ENCODE assay signal across 8 mouse cellular contexts in genomic region chr13:23760972-23761864, GRCm38 (mm10). TPM values are rescaled to one million over a fixed set of nuclear protein-coding genes. Genes with fewer than 3 reads are reported as not detected.
DNase-seq lines count a peak whose midpoint lies in the region; ATAC-seq and TF ChIP-seq lines count a peak whose summit lies in the region.

Hist1h4a (minus strand) TSS chr13:23761230.

- peak within 1 kb of the TSS; percentile 84 for H3K4me2 ChIP-seq in embryonic facial prominence, embryonic 14.5 days (ENCODE audit: low read depth, low read length)
- H3K4me2 ChIP-seq in limb, embryonic 12.5 days = peak within 1 kb of the TSS; percentile 85
- H3K4me2 ChIP-seq in midbrain, embryonic 14.5 days (ENCODE audit: low read length) = peak within 1 kb of the TSS; percentile 77

- no peaks in the 10 kb centered on the region for H3K9me3 ChIP-seq in embryonic facial prominence, embryonic 14.5 days (ENCODE audit: control insufficient read depth, low read length)
- no peaks in the 10 kb centered on the region for H3K9me3 ChIP-seq in limb, embryonic 12.5 days
- no peaks in the 10 kb centered on the region for H3K9me3 ChIP-seq in midbrain, embryonic 14.5 days (ENCODE audit: control insufficient read depth, low read length)

- TF ChIP-seq POLR2A in bone marrow, adult 2 months (IDR thresholded peaks at IDR 0.05; ENCODE audit: borderline replicate concordance, control insufficient read depth, low read depth, low read length) = peak; percentile 93

- peak within 1 kb of the TSS; percentile 99 for H3K27ac ChIP-seq in bone marrow, adult 2 months (ENCODE audit: control insufficient read depth, insufficient read depth, low read depth, low read length, poor library complexity)
- H3K27ac ChIP-seq in embryonic facial prominence, embryonic 14.5 days (replicated peaks; ENCODE audit: low read depth, low read length) = peak within 1 kb of the TSS; percentile 93
- peak within 1 kb of the TSS; percentile 97 for H3K27ac ChIP-seq in limb, embryonic 12.5 days
- peak within 1 kb of the TSS; percentile 79 for H3K27ac ChIP-seq in midbrain, embryonic 14.5 days (replicated peaks; ENCODE audit: low read depth, low read length)

- ATAC-seq in embryonic facial prominence, embryonic 14.5 days (ENCODE audit: low read depth) = peak; percentile 64
- peak; percentile 73 for ATAC-seq in limb, embryonic 12.5 days (ENCODE audit: insufficient number of reproducible peaks, insufficient read depth, low FRiP score, low TSS enrichment, low read depth)
- ATAC-seq in midbrain, embryonic 14.5 days (ENCODE audit: low FRiP score, low TSS enrichment) = peak; percentile 86

- DNase-seq in 416B (ENCODE audit: low read depth) = peak; percentile 100
- peak; percentile 99 for DNase-seq in embryonic facial prominence, embryonic 14.5 days (ENCODE audit: low spot score)
- peak; percentile 96 for DNase-seq in heart, adult 8-10 months (ENCODE audit: low spot score)
- peak; percentile 93 to 95 for DNase-seq in kidney, adult 8-10 months
- peak; percentile 99 for DNase-seq in midbrain, embryonic 14.5 days
- peak; percentile 95 for DNase-seq in spleen, adult 12 weeks (ENCODE audit: low spot score)

- no peaks in the 10 kb centered on the region for H3K36me3 ChIP-seq in embryonic facial prominence, embryonic 14.5 days (ENCODE audit: control insufficient read depth, insufficient read depth, low read length)
- no peaks in the 10 kb centered on the region for H3K36me3 ChIP-seq in limb, embryonic 12.5 days
- no peaks in the 10 kb centered on the region for H3K36me3 ChIP-seq in midbrain, embryonic 14.5 days (ENCODE audit: control insufficient read depth, insufficient read depth, low read length)

- no peaks in the 10 kb centered on the region; the same call in 1 of the 2 replicates for H3K4me1 ChIP-seq in bone marrow, adult 2 months (ENCODE audit: control insufficient read depth, insufficient read depth, low read length)
- peaks cover 20% of the 10 kb centered on the region for H3K4me1 ChIP-seq in embryonic facial prominence, embryonic 14.5 days (ENCODE audit: control insufficient read depth, insufficient read depth, low read length)
- H3K4me1 ChIP-seq in limb, embryonic 12.5 days (replicated peaks) = peaks cover 30% of the 10 kb centered on the region
- H3K4me1 ChIP-seq in midbrain, embryonic 14.5 days (ENCODE audit: control insufficient read depth, insufficient read depth, low read length) = peaks cover 31% of the 10 kb centered on the region

- under 1% methylated on average over 67 of the region's 72 CpGs for WGBS in bone marrow, adult 2 months
- under 1% methylated on average over 54 of the region's 72 CpGs for WGBS in embryonic facial prominence, embryonic 14.5 days
- WGBS in limb, embryonic 12.5 days = under 1% methylated on average over 69 of the region's 72 CpGs
- under 1% methylated on average over 61 of the region's 72 CpGs for WGBS in midbrain, embryonic 14.5 days

- peak within 1 kb of the TSS; percentile 66 for H3K4me3 ChIP-seq in bone marrow, adult 2 months (replicated peaks; ENCODE audit: control insufficient read depth, low read depth, low read length)
- H3K4me3 ChIP-seq in embryonic facial prominence, embryonic 14.5 days (ENCODE audit: low read depth, low read length) = peak within 1 kb of the TSS; percentile 54
- H3K4me3 ChIP-seq in limb, embryonic 12.5 days (replicated peaks) = peak within 1 kb of the TSS; percentile 48
- peak within 1 kb of the TSS; percentile 46 for H3K4me3 ChIP-seq in midbrain, embryonic 14.5 days (replicated peaks; ENCODE audit: low read depth, low read length)

- H3K9ac ChIP-seq in embryonic facial prominence, embryonic 14.5 days (ENCODE audit: low read depth, low read length) = peak within 1 kb of the TSS; percentile 73
- peak within 1 kb of the TSS; percentile 71 for H3K9ac ChIP-seq in limb, embryonic 12.5 days (replicated peaks)
- peak within 1 kb of the TSS; percentile 39; the same call in 1 of the 2 replicates for H3K9ac ChIP-seq in midbrain, embryonic 14.5 days (replicated peaks; ENCODE audit: low read length)

- H3K27me3 ChIP-seq in embryonic facial prominence, embryonic 14.5 days (replicated peaks; ENCODE audit: control insufficient read depth, insufficient read depth, low read length) = no peaks in the 10 kb centered on the region
- H3K27me3 ChIP-seq in limb, embryonic 12.5 days = no peaks in the 10 kb centered on the region
- H3K27me3 ChIP-seq in midbrain, embryonic 14.5 days (ENCODE audit: control insufficient read depth, insufficient read depth, low read length) = no peaks in the 10 kb centered on the region

- TF ChIP-seq CTCF in bone marrow, adult 2 months (IDR thresholded peaks at IDR 0.05; ENCODE audit: control insufficient read depth, insufficient read depth, low read length) = no peak

RNA-seq across cellular contexts. Expression of gene Hist1h4a, which starts in this region (rescaled TPM):
- polyA plus RNA-seq in bone marrow, adult 2 months (2011; ENCODE audit: insufficient read depth, insufficient read length, low replicate concordance, missing spikeins) = 62.7 and 98.3 TPM in 2 replicates
- polyA plus RNA-seq in embryonic facial prominence, embryonic 14.5 days (2014; fragmentation: Nextera tagmentation; extraction: Ambion mirVana) = 0.68 and 0.74 TPM in 2 replicates
- total RNA-seq in heart, adult 8-10 months (2022) = 10 to 100 TPM in 1 of 4 experiments, 1 to 10 TPM in 3; 4.1 to 10.2 (median 5.4) TPM
- 1.2 and 1.4 TPM in 2 replicates for polyA plus RNA-seq in limb, embryonic 12.5 days (2016; fragmentation: Nextera tagmentation; extraction: Ambion mirVana)
- polyA plus RNA-seq in midbrain, embryonic 14.5 days (2014; fragmentation: Nextera tagmentation; extraction: Ambion mirVana) = 0.47 and 1.1 TPM in 2 replicates

Comparison
In these comparisons a context has a peak if more than half of its experiments do, and no peak if none do; other contexts are left out.
1. Peak in every context shown above with its lines: DNase-seq, ATAC-seq, H3K4me3 ChIP-seq and H3K27ac ChIP-seq.
2. RNA of gene Hist1h4a (polyA plus RNA-seq): 62.7 to 98.3 TPM in bone marrow, adult 2 months; 1.2 to 1.4 TPM in limb, embryonic 12.5 days, 0.47 to 1.1 TPM in midbrain, embryonic 14.5 days and 0.68 to 0.74 TPM in embryonic facial prominence, embryonic 14.5 days; every median in the first group is over 10 times any median in the second.
3. Peak in DNase-seq, ATAC-seq, H3K4me3 ChIP-seq, H3K27ac ChIP-seq, H3K9ac ChIP-seq and H3K4me2 ChIP-seq in embryonic facial prominence, embryonic 14.5 days; RNA of the gene not detected or under 1 TPM.